Mouse (Mus musculus) thymus, adult 18-20 months (tissue): Measurements from ENCODE around the gene Nags.
A peak's percentile ranks its signal among the peaks of the same experiment; 100 is the strongest.
"Not testable (repeated sequence)": the region's sequence is repeated elsewhere in the genome, so short reads cannot be mapped to it uniquely, and the experiment has no call there.

Source experiments
- DNase-seq, 2 experiments: peaks; one replicate each; pipeline ENCODE4 v3.0.0; 2022; ENCODE audit warnings: mixed read lengths in 2 of 2

The Nags gene

DNA sequence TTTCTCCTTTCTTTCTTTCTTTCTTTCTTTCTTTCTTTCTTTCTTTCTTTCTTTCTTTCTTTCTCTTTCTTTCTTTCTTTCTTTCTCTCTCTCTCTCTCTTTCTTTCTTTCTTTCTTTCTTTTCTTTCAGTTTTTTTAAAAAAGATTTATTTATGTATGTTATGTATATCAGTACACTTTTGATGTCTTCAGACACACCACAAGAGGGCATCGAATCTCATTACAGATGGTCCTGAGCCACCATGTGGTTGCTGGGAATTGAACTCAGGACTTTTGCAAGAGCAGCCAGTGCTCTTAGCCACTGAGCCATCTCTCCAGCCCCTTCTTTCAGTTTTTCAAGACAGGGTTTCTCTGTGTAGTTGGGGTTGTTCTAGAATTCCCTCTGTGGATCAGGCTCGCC, 12.7 kb downstream of the Nags start:
- not testable (repeated sequence) for DNase-seq

GRCm38 (mm10) chr11:102159781-102160180, 14.5 kb downstream of the Nags start:
- no peak for DNase-seq

DNA sequence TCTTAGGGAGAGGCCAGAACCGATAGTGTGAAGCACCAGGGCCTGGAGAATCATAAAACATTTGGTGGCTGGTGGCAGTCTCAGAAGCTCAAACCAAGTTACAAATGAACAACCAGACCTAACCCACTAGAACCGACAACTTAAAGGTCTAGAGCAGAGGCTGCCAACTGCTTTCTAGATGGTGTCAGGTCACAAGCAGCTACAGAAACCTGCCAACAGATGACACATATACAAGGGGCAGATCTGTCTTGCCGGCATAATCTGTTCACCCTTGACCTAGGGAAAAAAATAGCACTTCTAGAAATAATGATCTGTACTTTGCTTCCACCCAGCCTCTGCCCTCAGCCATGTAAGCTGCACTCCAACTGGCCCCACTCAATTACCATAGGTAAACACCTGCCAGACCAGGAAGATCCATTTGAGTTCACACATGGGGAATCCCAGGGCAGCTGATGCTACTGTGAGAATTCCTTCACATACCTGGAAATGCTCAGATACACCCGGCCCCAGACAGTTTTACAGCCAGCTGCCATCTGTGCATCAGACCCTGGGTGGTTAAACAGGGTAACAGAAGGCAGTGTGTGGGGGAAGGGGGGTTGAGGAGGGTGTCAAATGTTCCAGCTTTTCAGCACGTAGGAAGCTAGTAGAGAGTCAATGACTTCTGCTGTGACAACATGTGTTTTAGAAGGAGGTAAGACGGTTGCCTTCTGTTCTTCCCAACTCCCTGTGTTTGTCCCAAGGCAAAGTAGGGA, 20.8 kb downstream of the Nags start:
- no peak for DNase-seq

- DNase-seq: no peak
Measured at GRCm38 (mm10) chr11:102167539-102167938, 22.2 kb downstream of the Nags start.

DNA sequence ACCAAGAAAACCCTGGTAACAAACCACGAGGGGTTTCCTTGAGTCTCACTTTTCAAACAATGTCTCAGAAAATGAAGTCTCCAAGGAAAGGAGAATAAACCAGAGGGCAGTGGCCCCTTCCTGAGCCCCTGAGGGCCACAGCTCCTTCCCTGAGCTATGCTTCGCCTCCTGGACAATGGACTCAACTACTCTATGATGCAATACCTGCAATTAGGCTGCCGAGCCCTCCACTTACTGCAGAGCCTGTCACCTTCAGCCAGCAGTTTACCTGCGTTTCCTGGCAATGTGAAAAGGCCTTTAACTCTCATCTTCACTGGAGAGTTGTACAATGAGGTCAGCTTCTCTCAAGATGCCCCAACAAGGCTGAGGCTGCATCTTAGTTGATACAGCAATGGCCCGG, 23.4 kb downstream of the Nags start:
- no peak for DNase-seq

GRCm38 (mm10) chr11:102179836-102180235, 34.5 kb downstream of the Nags start:
- no peak for DNase-seq

DNA sequence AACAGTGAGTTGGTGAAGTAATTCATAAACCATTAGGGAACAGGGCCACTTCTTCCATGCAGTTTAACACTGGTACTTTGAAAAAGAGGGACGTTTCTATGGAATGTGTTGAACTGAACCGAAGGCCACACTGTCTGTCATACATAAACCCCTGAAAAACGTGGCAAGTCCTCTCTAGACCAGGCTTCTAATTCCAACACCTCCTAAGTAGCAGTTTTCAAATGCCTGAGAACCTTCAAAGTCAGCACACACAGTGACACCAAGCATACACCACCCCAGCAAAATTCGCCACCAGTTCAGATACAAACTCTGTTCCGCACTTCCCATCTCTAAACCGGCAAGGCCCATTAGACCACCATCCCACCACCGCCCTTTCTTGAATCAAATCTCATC, 38.9 kb downstream of the Nags start:
- DNase-seq: no peak

DNA sequence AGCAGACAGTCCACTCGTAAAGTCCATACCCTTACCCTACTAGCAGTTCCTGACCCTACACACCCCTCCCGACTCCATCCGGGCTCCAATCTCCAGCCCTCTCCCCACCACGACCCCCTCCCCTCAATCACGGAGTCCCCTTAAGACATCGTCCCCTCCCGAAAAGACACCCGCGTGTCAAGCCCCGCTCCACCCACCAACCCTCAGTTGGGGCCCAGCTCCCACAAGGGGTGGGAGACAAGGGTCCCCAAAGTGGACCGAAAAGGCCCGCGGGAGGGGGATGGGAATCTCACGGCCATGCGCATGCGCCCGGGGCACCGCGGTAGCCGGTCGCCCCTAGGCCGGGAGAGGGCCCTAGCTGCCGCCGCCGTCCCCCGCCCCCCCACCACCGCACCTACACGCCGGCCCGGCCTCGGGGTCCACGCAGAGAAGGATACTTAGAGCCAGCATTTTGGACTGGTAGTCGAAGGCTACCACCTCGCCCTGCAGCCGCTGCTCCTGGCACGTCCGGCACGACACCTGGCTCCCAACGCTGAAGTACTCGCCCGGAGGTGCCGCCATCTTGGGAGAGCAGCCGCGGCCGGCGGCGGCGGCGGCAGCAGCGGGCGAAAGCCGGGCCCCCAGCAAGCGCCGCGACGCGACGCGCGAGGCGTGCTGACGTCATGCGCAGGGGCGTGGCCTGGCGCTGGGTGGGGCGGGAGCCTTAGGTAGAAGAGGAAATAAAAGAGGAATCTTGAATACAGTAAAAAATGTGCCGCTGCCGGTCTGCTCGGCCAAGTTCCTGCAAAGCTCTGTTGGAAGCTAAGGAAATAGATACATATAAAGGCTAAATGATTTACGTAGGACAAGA, 39.6 kb downstream of the Nags start, which contains the start of gene Lsm12:
Gene Lsm12 (minus strand): TSS at position 651 of the 850 bp plus-strand sequence.
- peak; percentile 93 to 94 for DNase-seq

- no peak for DNase-seq
Measured at GRCm38 (mm10) chr11:102185677-102186076, 40.4 kb downstream of the Nags start.

DNA sequence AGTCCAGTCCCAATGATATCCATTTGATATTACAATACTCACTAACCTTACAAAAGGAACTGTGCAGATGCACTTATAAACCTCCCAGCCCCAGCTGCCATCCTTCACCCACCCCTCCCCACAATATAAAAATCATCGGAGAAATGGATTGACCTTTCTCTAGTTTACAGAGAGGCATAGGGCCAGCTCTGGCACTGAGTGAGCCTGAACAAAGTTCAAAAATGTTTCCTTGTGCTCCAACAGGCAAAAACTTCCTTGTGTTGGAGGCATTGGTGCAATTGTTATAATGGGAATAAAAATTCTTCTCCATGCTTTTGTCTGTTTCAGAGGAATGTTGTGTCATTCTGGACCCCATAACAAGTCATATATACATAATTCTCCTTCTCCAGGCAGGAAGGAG, 40.9 kb downstream of the Nags start:
- DNase-seq: no peak

GRCm38 (mm10) chr11:102188980-102189379, 43.7 kb downstream of the Nags start:
- no peak for DNase-seq

DNA sequence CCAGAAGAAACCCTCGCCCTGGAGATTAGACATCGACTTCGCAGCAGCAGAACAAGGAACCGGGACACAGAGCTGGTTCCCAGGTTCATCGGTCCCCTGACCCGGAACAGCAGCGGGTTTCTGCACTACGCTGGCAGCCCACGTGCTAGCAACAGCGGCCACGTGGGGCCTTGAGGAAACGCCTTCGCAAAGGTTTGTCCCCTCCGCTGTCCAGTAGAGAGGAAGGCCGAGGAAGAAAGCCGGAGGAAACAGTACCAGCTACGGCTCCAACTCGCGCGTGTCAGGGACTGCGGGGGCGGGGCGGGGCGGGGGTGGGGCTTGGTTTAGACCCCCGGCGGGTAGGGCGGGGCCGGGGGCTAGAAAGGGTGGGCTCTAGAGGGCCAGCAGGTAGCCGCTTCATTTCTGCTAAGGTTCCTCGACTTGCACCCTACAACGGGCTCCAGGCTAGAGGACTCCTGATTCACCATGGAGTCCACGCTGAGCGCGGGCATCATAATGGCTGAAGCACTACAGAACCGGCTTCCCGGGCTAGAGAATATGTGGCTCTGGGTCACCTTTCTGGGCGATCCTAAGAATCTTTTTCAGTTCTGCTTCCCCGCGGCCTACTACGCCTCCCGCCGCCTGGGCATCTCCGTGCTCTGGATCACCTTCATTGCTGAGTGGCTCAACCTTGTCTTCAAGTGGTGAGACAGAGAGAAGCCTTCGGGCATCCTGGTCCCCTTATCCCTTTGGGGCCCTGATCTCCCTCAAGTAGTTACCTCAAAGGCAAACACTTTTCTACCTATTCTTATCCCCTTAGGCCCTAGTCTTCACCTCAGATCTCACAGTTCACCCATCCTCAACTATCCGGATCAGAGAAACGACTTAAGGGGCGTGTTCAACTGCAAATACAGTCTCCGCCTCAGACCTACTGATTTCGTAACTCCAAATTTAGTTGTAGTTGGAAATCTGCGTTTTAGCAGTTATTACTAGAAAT, 44.4 kb downstream of the Nags start, which contains the start of gene G6pc3:
Gene G6pc3 (plus strand): TSS at position 160 of the 976 bp plus-strand sequence.
- peak; percentile 65 to 75 for DNase-seq

DNA sequence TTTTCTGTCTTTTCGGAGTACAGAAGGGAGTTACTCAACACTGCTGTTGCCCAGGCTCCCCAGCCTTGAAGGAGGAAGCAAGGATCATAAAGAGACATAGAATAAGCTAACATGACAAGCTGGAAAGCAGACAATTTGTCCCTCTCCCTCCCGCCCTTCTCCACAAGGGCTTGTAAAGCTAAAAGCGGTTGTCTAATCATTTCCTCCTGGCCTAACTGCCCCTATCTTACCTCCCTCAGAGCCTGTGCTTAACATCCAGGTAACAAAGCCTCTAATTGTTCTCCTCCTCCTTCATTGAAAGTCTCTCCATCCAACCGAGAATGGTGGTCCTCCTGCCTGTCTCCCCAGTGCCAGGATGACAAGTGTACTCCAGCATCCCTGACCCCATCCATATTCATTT, 45.5 kb downstream of the Nags start:
- DNase-seq: no peak

GRCm38 (mm10) chr11:102193657-102194440, 48.5 kb downstream of the Nags start:
- no peak for DNase-seq

- no peak for DNase-seq
Measured at GRCm38 (mm10) chr11:102196018-102196797, 50.9 kb downstream of the Nags start.

DNA sequence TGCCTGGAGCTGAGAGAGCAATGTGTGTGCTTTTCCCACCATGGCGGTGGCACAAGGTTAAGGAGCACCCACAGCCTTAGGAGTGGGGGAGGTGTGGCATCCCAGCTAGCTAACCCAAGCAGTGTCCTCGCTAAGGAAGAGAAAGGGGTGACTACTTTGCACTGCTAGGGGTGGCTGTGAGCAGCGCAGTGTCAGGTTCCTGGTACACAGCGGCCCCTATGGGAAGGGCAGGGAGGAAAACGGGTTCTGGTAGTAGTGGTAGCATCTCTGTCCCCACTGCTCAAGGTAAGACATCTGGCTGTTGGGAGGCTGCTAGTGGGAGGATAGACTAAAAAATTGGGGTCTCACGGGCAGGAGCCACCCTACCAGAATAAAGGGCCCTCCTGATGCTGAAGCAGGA, 52.9 kb downstream of the Nags start:
- DNase-seq: no peak
